Mouse (Mus musculus) urinary bladder, adult 18-20 months (tissue): ENCODE measurements around the gene Nck1.

Source experiments
- DNase-seq, 2 experiments: peaks; one replicate each; pipeline ENCODE4 v3.0.0; 2022; ENCODE audit warnings: low spot score in 2 of 2, mixed read lengths in 2 of 2

Gene Nck1

DNA sequence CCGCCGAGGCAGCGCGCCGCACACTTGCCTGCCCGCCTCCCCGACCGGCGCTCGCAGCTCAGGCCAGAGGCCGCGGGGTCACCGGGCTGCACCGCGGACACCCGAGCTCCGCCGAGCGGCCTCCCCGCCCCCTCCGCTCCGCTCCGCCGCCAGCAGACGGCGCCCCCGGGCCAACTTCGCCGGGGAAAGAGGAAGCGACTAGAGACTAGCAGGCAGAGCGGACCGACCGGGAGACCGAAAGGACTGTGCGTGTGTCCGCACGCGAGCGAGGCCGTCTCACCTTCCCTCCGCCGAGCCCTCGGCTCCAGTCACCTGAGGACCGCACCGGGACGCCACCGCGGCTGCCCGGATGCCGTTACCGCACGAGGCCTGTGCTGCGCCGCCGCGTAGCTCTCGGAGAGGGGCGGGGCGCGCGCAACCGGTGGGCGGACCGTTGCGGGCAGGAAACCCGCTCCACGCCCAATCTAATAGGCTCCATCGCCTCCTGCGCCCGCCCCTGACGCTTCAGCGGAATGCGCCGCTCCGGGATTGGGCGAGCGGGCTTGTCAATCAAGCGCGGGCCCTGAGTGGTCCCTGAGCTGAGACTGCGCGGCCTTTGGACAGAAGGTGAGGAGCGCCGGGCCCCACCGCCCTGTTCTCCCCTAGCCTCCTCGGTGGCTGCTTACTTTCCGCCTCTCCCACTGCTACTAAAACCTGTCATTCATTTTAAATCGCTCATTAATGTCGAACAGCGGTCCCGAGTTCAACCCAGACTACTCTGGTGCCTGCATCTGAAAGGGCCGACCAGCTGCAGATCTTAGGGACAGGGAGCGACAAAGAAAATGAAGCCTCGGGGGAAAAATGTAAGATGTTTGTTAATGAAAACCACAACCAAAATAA is at the start of gene Nck1:
Gene Nck1, minus strand, starts transcription at position 420 of the 879 bp plus-strand sequence.
- DNase-seq = peak; percentile 98

DNA sequence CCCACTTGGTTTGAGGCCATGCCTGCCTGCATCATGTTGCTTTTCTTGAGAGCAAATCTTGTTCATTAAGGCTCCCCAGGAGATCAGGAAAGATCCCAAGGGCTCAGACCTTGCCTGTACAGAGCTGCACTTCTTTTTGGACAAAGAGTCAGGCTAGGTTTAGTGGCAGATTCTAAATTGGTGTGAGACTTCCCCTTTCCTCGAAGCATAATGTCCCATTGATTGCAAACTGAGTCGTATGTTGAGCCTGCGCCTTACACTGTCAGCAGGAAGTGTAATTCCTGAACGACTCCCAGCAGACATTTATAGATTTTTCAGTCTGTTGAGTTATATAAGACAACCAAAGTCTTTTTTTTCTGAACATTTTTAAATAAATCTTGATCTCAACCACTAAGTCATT is 44.5 kb upstream of the Nck1 start:
- DNase-seq = no peak

DNA sequence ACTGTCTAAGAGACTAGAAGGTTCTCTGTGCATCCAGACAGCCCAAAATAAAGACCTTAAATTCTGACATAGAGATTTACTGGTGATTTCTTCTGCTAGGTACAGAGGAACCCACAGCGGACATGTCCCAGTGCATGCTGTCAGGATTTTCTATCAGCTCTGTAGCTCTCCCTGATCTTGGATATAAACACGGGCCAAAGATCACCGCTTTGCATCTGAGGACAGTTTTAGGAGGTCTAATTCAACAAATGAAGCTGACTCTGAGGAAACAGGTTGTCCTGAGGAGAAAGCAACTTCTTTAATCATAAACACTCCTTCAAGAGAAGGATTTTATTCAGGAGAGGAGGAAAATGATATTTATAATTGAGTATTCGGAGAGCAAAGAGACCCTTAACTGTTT is 38.1 kb upstream of the Nck1 start:
- DNase-seq = no peak

DNA sequence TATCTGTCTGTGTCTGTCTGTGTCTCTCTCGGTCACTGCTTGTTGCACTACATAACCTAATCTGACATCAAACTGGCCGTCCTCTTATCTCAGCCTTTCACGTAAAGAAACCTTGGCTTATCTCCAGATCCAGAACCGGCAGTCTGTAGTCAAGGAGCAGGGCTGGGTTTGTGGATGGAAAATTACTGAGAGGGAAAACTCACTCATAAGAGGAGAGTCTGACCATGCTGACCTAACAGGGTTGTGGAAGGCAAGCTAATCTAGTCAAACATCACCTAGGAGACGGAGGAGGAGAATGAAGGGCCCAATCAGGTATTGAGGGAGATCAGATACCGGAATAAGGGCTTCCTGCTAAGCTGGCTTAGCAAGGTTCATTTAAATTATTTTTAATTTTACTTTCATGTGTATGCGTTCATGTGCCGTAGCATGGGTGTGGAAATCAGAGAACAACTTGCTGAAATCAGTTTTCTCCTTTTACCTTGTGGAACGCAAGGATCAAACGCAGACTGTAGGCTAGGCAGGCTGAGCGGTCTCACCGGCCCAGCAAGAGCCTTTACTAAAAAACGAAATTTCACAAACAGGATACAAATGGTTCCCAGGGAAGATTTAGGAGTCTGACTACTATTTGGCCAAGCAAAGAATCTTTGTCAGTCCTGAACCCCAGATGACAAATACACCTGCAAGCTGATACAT is 37.1 kb upstream of the Nck1 start:
- DNase-seq = peak; percentile 26 to 52

DNA sequence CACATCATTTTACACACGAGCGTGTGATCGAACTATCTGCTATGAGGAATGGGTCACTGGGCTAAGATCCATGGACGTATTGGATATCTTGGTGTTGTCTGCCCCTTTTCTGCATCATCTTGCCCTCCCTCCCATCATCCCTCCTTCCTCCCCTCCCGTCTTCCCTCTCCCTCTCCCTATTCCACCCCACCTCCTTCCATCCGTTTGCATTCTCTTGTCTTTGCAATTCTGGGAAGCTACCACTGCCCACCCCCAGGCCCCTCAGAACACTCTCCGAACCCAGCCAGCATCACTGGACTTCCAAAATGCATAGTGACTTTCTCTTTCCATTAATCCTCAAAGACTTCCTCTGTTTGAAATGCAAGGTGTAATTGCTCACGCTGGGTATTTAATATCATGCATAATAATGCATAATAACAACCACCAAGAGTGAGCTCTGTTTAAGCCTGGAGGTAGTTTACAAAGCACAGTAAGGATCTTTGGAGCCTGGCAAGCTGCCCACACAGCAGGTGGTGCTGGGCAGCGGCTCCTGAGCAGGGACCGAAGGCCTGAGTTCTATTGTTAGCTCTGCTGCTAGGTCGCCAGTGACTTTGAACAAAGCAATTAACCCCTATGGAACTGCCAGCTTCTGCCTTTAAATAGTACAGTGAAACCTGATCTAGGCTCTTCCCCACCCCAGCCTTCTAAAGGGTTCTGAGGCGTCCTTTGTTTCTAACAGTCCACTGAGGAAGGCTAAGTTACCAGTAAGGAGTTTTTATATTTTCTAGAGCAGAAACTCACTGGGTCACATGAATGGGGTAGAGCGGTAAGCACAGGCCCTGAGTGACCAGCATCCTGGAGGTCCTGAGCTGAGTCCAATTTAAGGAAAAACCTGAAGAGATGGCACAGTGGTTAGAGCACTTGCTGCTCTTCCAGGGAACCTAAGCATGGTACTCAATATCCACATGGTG is 35.9 kb upstream of the Nck1 start:
- DNase-seq = no peak

DNA sequence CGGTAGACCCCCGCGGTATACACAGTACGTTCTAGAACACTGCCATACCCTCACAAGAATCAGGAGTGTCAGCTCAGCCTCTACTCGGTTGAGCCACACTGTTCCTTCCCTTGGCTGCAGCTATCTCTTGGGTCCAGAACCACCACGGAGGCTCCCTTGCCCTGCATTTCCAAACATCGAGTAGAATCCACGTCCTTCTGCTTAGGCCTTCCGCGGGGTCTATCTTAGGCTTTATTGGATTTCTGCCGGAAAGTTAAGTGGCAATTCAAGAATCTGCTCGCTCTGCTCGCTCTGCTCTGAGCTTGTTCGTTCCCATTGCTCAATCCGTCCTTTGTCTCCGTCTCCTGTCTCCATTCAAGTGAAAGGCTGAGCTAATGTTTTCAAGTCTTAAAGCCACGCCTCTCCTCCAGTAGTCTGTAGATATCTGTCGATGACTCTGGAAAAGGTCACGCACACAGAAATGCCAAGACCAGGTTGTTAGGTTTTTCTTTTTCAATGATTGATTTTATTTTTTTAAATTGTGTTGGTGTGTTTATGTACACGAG is 34.3 kb upstream of the Nck1 start:
- DNase-seq = no peak

DNA sequence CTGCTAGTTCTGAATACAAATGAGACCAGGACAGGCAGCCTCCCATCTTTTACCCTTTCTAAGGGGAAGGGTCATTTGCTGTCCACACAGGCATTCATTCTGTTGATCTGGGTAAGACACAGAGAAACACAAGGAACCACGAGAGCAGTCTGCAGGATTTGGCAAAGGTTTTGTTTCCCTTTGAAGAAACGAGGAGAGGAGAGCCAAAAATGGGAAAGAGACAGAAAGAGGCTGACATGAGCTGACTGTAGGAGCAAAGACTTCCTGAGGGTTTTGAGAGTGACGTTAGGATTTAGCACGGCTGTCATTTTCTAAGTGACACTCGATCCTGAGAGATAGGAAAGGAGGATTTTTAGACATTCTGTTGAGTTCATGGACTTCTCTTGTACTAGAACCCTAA is 28.0 kb upstream of the Nck1 start:
- no peak for DNase-seq

DNA sequence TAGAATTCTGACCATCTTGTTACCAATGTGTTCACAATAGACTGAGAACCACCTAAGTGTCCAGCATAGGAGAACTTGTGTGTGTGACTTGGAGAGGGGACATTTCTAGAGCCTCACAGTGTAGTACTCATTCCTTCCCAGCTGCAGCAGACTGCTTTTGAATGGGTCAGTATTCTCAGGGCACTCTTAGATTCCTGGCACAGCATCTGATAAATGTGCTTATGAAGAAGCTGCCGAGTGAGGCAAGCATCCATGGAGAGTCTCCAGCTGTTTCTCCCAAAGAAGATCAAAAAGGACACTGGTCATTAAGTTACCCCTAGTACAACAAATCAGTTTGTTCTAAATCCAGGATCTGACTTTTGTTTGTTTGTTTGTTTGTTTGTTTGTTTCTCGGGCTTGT is 27.4 kb upstream of the Nck1 start:
- no peak for DNase-seq

DNA sequence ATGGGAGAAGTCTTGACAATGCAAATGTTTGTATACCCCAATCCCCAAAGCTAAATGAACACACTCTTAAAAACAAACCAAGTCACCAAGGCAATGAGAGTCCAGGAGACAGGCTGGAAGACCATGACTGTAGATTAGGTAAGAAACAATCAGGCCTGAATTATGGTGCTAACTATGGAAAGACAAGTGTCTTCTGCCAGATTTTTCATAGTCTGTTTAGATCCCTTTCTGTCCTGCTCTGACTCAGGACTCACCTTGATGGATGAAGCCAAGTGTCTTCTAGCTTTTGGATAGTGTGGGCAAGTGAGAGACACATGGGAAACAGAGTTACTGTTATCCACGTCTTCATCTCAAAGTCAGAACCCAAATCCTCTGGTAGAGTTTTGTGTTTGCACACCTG is 25.6 kb upstream of the Nck1 start:
- DNase-seq = no peak

DNA sequence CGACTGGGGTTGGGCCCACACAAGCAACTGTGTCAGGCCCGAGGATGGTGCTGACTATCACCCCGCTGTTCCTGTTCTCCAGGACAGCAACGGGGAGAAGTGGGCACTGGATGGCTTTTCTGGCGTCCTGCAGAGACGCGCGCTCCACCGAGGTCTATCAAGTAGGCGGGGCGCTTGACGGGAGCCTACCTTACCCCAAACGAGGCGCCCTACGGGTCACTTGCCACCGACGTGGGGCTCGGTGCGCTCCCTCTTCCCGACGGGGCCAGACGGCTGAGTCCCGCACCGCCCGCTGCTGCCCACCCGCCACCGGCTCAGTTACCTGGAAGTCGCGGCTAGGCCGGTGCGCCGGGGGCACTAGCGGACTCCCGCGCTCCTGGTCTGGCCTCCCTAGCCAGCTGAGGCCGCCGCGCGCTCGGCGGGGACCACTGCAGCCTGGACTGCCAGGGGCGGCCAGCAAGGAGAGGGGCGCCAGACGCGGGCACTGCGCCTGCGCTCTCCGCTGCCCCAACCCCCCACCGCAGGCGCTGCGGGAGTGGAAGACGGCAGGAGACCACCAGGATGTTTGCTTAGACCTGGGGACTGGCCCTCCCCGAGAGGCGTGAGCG is 24.8 kb upstream of the Nck1 start, which contains the start of gene Slc35g2:
Gene Slc35g2, minus strand, starts transcription at position 465 of the 608 bp plus-strand sequence.
- DNase-seq = peak; percentile 14 to 42

DNA sequence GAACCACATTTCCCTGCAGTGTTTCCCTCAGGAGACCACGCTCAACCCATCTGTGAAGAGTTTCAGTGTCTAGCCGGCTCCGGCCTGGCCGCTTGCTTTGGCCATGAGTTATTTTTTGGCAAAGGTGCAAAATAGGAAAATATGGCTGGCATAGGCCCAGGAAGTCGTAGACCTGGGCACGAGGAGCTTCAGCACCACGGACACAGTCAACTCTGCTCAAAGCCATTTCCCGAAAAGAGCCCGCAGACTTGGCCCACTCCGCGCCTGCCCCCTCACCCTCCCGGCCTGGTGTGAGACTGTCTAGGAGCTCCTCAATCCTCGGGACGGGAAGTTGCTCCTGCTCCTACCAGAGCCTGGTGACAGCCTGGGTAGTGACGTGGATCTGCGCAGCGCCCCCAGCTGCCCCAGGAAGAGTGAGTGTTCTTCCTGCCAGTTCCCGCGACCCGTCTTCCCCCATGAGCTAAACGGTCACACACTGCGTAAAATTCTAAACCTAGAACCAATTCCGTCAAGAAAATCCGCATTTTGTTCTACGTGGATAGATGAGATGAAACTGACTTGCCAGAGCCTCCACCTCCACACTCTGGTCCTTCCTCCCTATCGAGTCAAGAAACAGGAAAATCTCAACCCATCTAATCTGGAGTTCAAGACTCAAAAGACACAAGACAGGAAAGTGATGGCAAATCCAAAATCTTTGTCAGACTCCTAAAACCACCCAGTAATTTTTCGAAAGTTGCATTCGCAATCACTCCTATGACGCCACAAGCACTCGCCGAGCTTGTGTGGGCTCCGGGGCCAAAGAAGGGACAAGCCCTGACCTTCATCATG is 24.1 kb upstream of the Nck1 start:
- DNase-seq = peak in 1 of 2 experiments; percentile 18

DNA sequence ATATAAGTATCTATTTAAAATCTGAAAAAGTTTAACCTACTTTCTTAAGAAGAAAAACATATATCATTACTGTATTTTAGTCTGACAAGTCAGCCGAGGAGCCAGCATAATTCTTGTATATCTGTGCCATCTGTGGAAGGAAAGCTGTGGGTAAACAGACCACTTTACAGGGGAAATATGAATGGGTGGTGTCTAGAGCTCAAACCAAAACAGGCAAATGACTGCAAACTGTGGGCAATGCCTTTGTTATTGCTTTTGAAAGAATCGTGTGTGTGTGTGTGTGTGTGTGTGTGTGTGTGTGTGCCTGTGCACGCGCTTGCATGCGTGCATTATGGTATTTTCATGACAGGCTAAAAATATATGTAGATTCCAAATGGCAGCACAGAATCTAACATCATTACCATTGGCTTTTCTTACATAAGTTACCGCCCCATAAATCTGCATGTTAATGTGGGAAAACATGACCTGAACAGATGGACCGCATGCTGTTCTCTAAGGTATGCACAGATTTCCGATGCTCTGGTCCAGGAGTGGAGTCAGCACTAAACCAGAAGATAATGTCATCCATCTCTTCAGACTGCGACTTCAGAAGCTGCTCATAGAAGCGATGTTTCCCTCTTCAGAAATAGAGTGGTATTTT is 14.4 kb upstream of the Nck1 start:
- DNase-seq = no peak

DNA sequence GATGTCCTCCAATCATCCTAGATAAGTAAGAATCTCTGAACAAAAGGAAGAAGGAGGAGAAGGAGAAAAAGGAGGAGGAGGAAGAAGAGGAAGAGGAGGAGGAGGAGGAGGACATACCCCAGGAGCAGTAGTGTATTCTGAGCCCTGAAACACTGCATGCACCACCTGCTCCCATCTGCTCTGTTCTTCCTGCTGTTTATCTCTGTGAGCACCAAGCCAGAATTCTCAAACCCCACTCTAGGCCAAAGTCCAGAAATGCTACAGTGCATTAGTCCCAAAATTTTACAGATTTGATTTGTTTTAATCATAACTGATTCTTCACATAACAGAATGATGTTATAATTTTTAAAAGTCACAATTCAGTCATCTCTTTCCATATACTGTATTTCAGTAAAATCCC is 13.1 kb upstream of the Nck1 start:
- no peak for DNase-seq

DNA sequence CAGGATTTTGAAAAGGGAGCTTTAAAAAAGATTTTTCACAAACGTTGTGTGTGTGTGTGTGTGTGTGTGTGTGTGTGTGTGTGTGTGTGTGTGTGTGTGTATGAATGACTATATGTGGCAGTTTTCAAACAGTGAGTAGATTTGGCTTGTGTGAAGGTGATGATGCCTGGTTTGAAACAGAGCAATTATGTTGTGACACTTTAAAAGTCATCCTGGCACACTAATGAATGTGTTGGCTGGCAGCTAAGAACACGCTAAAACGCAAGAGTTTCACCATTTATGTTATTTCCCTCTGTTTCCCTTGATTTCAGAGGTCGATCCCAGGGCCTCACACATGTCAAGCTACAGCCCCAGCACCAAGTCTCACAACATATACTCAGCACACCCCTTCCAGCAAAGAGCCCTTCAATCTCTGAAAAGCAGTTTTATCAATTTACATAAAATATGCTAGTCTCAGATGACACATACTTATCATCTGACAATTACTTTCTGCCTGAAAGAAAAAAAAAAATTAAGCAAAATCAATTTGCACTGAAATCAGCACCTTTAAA is 12.2 kb upstream of the Nck1 start:
- DNase-seq = no peak

DNA sequence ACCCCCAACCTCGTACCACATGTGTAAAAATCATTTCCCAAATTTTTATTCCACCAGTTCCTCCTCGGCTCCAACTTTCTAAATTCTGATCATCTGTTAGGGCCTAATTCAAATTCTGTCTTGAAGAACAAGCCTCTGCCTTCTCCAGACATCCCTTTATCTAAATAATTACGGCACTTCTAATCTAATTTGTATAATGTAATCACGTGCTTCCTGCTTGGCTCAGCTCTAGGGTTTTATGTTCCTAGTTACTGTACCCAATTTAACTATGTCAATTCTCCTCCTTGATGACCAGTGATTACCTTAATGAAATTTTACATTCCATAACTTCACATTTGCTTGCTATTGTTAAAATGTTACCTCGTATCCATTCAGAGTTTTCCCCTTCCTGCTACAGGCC is 9.8 kb upstream of the Nck1 start:
- no peak for DNase-seq

DNA sequence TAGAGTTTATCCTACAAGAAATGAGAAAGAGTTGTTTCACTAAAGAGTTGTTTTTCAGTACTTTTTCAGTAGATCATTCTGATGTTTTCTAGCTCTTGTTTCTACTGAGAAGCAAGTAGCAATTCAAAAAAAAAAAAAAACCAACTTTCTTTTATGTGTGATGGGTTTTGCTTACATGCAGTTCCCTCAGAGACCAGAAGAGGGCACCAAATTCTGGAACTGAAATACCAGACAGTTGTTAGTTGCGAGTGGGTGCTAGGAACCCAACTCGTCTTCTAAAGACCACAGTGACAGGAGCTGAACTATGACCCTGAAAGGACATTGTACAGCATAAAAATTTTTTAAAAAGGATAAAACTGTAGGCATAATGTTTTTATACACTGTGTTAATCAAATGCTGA is 2.4 kb upstream of the Nck1 start:
- DNase-seq = no peak

DNA sequence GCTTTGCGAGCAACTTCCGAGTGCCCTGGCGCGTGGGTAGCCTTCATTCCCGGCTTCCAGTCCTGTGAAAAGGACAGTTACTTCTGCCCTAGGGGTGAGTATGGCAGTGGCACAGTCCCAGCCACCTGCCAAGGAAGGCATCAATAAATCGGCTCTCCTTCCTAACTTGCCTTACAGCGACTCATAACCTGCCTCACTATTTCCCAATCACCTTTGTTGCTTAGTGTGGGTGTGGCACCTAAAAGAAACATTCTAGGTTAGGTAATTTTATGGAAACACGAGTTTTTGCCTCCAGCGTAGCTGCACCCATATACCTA is 618 bp upstream of the Nck1 start:
- DNase-seq = peak in 1 of 2 experiments; percentile 8

DNA sequence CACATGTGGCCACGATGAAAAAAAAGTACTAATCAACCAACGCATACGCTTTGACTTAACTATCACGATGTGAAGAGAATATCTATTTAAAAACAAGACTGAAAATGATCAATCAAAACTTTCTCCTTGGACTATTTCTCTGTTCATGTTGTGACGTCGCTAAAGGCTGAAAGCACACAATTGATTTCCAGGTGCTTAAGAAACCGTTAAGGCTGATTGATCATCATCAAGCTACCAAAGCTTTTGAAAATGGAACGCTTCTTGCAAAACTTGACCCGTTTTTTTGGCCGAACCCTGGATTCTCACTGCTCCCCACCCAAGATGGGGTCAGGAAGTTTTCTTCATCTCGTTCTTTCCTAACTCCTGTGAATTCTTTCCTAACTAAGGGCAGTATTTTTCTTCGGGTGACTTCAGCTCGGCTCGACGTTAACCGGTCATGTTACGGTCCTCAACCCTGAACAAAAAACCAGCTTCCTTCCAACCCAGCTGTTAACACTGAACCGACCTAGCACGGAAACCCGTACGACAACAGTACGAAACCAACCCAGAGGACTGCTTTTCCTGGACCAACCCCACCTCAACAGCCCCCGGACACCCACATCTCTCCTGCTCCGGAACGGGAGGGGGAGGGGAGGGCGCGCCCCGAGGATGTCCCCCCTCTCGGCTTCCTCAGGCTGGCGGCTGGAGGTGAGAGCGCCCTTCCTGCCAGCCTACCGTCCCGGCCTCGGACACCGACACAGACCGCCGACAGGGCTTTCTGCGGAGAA is 803 bp downstream of the Nck1 start:
- no peak for DNase-seq
